Mouse (Mus musculus) brain, embryonic 14.5 days (tissue): Measurements from ENCODE around the gene Il20ra.

Source experiments
- CTCF ChIP-seq: fragments of 200-500 bp; IDR thresholded peaks from 2 replicates; pipeline ENCODE4 v1.5.1; 2012; ENCODE audit warnings: inconsistent platforms, mild to moderate bottlenecking, moderate library complexity, borderline replicate concordance; ENCODE audit not compliant: insufficient read depth, insufficient read length; ENCODE audit errors: extremely low read depth
- POLR2A ChIP-seq: fragments of 200-500 bp; IDR thresholded peaks from 2 replicates; pipeline ENCODE4 v1.6.1; 2012; ENCODE audit warnings: mild to moderate bottlenecking, inconsistent platforms, borderline replicate concordance; ENCODE audit not compliant: poor library complexity, insufficient read depth, insufficient read length, severe bottlenecking; ENCODE audit errors: extremely low read depth

GRCm38 (mm10) chr10:19718627-19719026 lies 6.3 kb downstream of the Il20ra start:
- TF ChIP-seq CTCF (no peak), POLR2A (no peak)
